Mouse (Mus musculus): ENCODE measurements around the gene Rsad2. TPM values are rescaled to one million over a fixed set of nuclear protein-coding genes. Genes with fewer than 3 reads are reported as not detected.

Gene Rsad2
- total and polyA plus RNA-seq, 3 experiments: 0.04 to 0.12 (median 0.06) TPM

DNA sequence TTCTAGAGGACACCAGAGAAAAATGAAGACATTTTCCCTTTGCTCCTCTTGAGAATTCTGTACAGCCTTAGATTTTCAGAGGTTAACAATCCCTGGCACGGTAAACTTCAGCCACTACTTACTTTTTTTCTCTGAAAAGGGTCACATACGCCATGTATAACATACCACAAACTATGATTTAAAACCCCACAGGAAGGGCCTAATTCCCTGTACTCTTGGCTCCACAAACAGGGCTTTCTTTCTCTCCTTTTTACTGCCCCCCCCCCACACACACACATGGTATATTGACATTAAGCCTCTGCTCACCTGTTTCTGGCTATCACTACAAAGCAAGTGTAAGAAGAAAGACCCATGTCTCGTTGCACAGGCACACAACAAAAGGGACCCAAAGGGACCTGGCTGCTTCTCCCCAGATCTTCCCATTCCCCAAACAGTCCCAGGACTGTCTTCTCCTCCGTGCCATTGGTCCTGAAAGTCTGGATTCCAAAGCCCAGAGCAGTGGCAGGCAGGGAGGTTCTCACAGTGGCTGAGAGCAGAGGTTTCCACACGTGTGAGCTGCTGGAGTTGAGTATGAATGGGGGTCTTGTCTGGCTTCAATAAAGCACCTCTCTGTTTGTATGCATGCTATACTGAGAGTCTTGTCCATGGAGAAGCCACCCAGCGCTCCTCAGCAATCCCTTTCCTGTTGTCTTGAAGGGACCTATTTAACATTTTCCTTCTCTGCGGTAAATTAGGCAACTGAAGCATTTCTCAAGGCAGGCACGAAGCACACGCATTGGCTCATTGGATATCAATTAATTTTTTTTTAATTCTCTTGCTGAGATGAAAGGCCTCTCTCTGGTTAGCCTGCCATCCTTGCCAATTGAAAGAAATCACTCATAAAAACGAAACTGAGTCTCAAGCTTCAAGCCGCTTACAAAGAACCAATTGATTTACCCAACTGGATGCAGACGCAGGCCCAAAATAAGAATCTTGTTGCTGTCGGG lies 61.5 kb downstream of the Rsad2 start:
- Histone ChIP-seq H3K9ac (ENCODE audit: insufficient read depth, low read depth) (no peak overlapping the region), H3K4me2 (ENCODE audit: insufficient read depth, low read depth, poor library complexity, severe bottlenecking) (no peak overlapping the region), H3K4me3 (replicated peaks in 1 of 3; ENCODE audit: low read depth in 2 of 3, low read length in 2 of 3, poor library complexity in 1 of 3) (no peak overlapping the region), H3K4me1 (ENCODE audit: control insufficient read depth in 1 of 2, insufficient read depth in 2 of 2) (no peaks in the 10 kb centered on the region), H3K27me3 (replicated peaks) (no peaks in the 10 kb centered on the region), H3K79me2 (replicated peaks; ENCODE audit: control insufficient read depth, extremely low read depth, insufficient read depth, poor library complexity, severe bottlenecking) (no peaks in the 10 kb centered on the region), H3K27ac (ENCODE audit: insufficient read depth, low read depth) (no peak overlapping the region), H3K9me3 (replicated peaks; ENCODE audit: low read length) (no peaks in the 10 kb centered on the region), H3K36me3 (replicated peaks in 1 of 2; ENCODE audit: control insufficient read depth in 1 of 2, insufficient read depth in 1 of 2, low read length in 1 of 2) (no peaks in the 10 kb centered on the region)
- in situ Hi-C loops (cut with MboI; ENCODE audit: low pct_ligation_motif_present, low pct_unique_long_range_greater_than_20kb, low sequenced_read_pairs): no loop called here
- dilution Hi-C loops (cut with MboI; ENCODE audit: extremely low pct_ligation_motif_present, extremely low pct_unique_long_range_greater_than_20kb, low sequenced_read_pairs): no loop called here
- TF ChIP-seq BHLHE40 (IDR thresholded peaks at IDR 0.05; ENCODE audit: low read depth, low read length) (no peak), SIN3A (IDR thresholded peaks at IDR 0.05; ENCODE audit: low read length) (no peak), RCOR1 (conservative IDR thresholded peaks at IDR 0.05; ENCODE audit: low read depth, low read length) (no peak), PAX5 (IDR thresholded peaks at IDR 0.05; ENCODE audit: low read length) (no peak)
- DNase-seq (ENCODE audit: extremely low read depth): no peak

DNA sequence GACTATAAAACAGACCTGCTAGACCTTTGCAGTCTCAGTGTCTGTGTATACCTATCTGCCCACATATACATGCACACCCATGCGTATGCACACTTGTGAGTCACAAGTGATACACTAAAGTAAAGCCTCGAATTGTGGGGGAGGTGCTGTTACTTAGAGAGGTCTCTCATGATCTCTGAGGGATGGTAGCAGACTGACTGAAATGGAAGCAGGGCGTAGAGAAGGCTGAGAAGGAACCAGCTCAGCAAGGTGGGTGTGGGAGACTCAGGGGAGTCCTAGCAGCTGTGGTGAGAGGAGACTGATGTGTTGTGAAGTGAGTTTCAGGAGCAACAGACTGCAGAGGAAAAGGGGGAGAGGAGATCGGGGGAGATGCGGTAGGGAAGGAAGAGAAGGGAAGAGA lies 63.0 kb downstream of the Rsad2 start:
- H3K36me3 ChIP-seq (replicated peaks in 1 of 2; ENCODE audit: control insufficient read depth in 1 of 2, insufficient read depth in 1 of 2, low read length in 1 of 2): no peaks in the 10 kb centered on the region
- in situ Hi-C loops (cut with MboI; ENCODE audit: low pct_ligation_motif_present, low pct_unique_long_range_greater_than_20kb, low sequenced_read_pairs) (no loop called here), dilution Hi-C loops (cut with MboI; ENCODE audit: extremely low pct_ligation_motif_present, extremely low pct_unique_long_range_greater_than_20kb, low sequenced_read_pairs) (no loop called here)
- no peak overlapping the region for H3K4me2 ChIP-seq (ENCODE audit: insufficient read depth, low read depth, poor library complexity, severe bottlenecking)
- H3K4me1 ChIP-seq (ENCODE audit: control insufficient read depth in 1 of 2, insufficient read depth in 2 of 2): no peaks in the 10 kb centered on the region
- H3K9me3 ChIP-seq (replicated peaks; ENCODE audit: low read length): no peaks in the 10 kb centered on the region
- no peak for TF ChIP-seq CTCF (conservative IDR thresholded peaks at IDR 0.05 in 1 of 2, IDR thresholded peaks at IDR 0.05 in 1 of 2; ENCODE audit: low read depth in 2 of 2, low read length in 2 of 2)
- no peak overlapping the region for H3K9ac ChIP-seq (ENCODE audit: insufficient read depth, low read depth)
- H3K27ac ChIP-seq (ENCODE audit: insufficient read depth, low read depth): no peak overlapping the region
- no peak for DNase-seq (ENCODE audit: extremely low read depth)
- no peaks in the 10 kb centered on the region for H3K79me2 ChIP-seq (replicated peaks; ENCODE audit: control insufficient read depth, extremely low read depth, insufficient read depth, poor library complexity, severe bottlenecking)
- H3K4me3 ChIP-seq (replicated peaks in 1 of 3; ENCODE audit: low read depth in 2 of 3, low read length in 2 of 3, poor library complexity in 1 of 3): no peak overlapping the region
- H3K27me3 ChIP-seq (replicated peaks): no peaks in the 10 kb centered on the region

Other genes starting within 250 kb of the Rsad2 start
- gene Rnf144a, start 41.2 kb downstream of the Rsad2 start, total RNA-seq (2012; rRNA removed): 0.04 TPM in 2 replicates
- gene Rnf144a, start 41.2 kb downstream of the Rsad2 start, total RNA-seq (2014; rRNA removed): 0.18 and 0.52 TPM in 2 replicates
- 0.57 and 0.64 TPM in 2 replicates for gene Rnf144a, start 41.2 kb downstream of the Rsad2 start, polyA plus RNA-seq (2012; ENCODE audit: insufficient read length, low read depth)
- 0.08 TPM in 1 of 2 replicates, not detected in the other for gene Cmpk2, start 12.8 kb upstream of the Rsad2 start, total RNA-seq (2012; rRNA removed)
- gene Cmpk2, start 12.8 kb upstream of the Rsad2 start, total RNA-seq (2014; rRNA removed): 0.15 and 0.26 TPM in 2 replicates
- 0.18 and 0.47 TPM in 2 replicates for gene Cmpk2, start 12.8 kb upstream of the Rsad2 start, polyA plus RNA-seq (2012; ENCODE audit: insufficient read length, low read depth)